Mouse (Mus musculus) cortical plate, adult 2 months (tissue): ENCODE measurements around the gene Wapl. TPM values are rescaled to one million over a fixed set of nuclear protein-coding genes. Genes with fewer than 3 reads are reported as not detected.
A peak's percentile ranks its signal among the peaks of the same experiment; 100 is the strongest.

ENCODE experiments used
- H3K27ac ChIP-seq: fragments of 200-500 bp; 2 replicates; pipeline ENCODE4 v1.5.1; 2012; ENCODE audit warnings: low read length, control low read depth, inconsistent platforms; ENCODE audit not compliant: insufficient read depth
- H3K4me1 ChIP-seq: fragments of 200-500 bp; 2 replicates; pipeline ENCODE4 v1.6.1; 2011; ENCODE audit warnings: low read length; ENCODE audit not compliant: control insufficient read depth, insufficient read depth
- H3K4me3 ChIP-seq: fragments of 200-500 bp; 2 replicates; pipeline ENCODE4 v1.5.1; 2011; ENCODE audit warnings: mild to moderate bottlenecking, low read length, control low read depth; ENCODE audit not compliant: insufficient read depth
- CTCF ChIP-seq: fragments of 200-500 bp; IDR thresholded peaks from 2 replicates; pipeline ENCODE4 v1.5.1; 2011; ENCODE audit warnings: mild to moderate bottlenecking, control low read depth, low read length; ENCODE audit not compliant: insufficient read depth; ENCODE audit errors: extremely low read depth
- POLR2A ChIP-seq: fragments of 200-500 bp; IDR thresholded peaks from 2 replicates; pipeline ENCODE4 v1.6.1; 2011; ENCODE audit warnings: mild to moderate bottlenecking, low read length, control low read depth; ENCODE audit not compliant: insufficient read depth; ENCODE audit errors: extremely low read depth
- polyA plus RNA-seq: library from polyadenylated mRNA; depleted of rRNA; stranded (reverse); fragments of >200 nt; gene quantifications from 2 replicates; pipeline ENCODE4 v1.2.3, GENCODE M21; 2012; rRNA removed

Gene Wapl
- 16.0 and 16.3 TPM in 2 replicates for polyA plus RNA-seq

DNA sequence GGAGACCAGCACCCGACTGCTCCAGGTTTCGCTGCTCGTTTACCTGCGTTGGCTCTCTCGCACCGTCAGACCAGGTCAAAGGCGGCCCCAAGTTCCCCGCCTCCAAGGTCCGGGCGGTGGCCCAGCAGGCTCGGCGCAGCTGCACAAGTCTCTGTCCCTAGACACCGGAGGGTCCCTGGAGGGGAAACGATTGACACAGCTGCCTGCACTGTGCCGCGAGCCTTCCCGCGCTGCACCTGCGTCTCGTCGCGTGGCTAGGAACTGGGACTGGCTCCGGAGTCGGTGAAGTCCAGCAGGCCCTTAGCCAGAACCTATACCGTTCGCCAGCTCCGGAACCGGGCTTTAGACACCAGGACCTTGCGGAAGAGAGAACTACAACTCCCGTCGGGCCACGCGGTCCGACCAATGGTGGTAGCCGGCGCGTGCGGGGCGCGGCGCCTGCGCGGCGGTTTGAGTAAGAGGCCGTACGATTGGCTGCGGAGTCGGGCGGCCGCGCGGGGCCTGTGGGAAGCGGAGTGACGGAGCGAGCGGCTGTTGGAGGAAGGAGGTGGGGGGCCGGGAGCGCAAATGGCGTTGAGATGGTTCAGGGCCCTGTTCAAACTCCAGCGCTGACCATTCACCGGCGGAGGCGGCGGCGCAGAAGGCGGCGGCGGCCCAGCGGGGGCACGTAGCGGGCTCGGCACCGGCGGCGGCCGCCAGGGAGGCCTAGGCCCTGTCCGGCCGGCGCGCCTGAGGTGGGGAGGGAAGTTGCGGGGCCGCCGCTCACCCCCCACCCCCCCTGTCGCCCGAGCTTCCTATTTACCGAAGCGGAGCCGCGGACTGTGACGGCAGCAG lies at the start of gene Wapl:
Gene Wapl (plus strand): TSS at position 534 of the 834 bp plus-strand sequence.
- TF ChIP-seq CTCF (no peak), POLR2A (peak; percentile 64)
- H3K27ac ChIP-seq = peak within 1 kb of the TSS; percentile 63; the same call in 1 of the 2 replicates
- peak within 1 kb of the TSS; percentile 74 for H3K4me3 ChIP-seq
- no peaks in the 10 kb centered on the region; the same call in 1 of the 2 replicates for H3K4me1 ChIP-seq

DNA sequence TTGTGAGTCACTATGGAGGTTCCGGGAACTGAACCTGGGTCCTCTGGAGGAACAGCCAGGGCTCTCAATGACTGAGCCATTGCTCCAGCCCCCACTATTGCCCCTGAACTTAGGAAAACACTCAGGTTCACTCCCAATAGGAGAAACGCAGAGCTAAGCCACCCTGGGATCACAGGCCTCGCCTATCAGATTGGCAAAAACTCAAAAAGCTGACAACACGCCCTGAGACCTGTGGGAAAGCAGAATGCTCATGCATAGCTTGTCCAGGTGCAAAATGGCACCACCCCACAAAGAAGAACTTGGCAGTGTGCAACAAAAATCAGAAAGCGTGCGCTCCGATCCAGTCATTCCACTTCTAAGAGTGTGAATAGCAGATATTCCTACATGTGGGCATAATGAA lies 46.9 kb upstream of the Wapl start:
- Histone ChIP-seq H3K4me3 (no peak overlapping the region), H3K27ac (no peak overlapping the region), H3K4me1 (no peaks in the 10 kb centered on the region)
- no peak for TF ChIP-seq CTCF
- no peak for TF ChIP-seq POLR2A

DNA sequence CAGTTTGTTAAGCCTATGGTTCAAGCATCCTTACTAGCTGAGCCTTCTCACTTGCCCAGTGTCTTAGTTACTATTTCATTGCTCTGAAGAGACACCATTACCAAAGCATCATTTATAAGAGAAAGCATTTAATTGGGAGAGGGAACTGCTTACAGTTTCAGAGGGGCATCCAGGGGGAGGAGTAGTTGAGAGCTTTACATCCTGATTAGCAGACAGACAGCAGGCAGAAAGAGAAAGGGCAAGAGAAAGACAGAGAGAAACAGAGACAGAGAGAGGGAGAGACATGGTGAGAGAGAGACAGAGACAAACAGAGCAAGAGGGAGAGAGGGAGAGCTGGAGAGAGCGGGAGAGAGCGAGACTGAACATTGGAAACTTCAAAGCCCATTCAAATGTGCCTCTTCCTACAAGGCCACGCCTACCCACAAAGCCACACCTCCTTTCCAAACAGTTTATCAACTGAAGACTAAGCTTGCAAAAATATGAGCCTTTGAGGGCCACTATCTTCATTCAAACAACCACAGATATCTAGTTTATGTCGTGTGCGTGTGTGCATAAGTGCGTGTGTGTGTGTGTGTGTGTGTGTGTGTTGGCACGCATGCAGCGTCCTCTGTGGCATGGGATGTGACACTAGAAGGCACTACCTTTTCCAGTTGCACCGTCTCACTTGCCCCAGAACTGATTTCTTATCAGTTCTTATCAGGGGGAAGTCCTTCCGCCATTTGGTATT lies 40.8 kb upstream of the Wapl start:
- no peak for TF ChIP-seq CTCF
- no peak for TF ChIP-seq POLR2A
- Histone ChIP-seq H3K4me3 (no peak overlapping the region), H3K4me1 (no peaks in the 10 kb centered on the region), H3K27ac (no peak overlapping the region)

DNA sequence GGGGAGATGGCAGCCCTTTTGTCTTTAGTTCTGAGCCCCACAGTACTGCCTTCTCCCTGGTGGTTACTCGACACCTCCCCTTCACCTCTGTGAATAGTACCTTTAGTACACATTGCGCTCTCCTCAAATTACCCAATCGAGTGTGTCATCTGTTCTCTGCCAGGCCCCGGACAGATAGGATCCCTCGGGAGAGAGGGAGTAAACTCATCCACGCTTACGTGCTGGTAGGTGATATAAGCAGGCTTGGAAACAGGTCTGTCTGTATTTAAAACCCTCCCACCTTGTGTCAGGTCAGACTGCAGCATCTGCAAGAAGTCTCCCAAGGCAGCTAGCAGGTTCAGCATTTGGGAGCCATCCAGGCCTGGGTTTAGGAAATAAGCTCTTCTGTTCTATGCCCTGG lies 38.5 kb upstream of the Wapl start:
- Histone ChIP-seq H3K4me1 (no peaks in the 10 kb centered on the region), H3K27ac (no peak overlapping the region), H3K4me3 (no peak overlapping the region)
- TF ChIP-seq CTCF (no peak), POLR2A (no peak)

DNA sequence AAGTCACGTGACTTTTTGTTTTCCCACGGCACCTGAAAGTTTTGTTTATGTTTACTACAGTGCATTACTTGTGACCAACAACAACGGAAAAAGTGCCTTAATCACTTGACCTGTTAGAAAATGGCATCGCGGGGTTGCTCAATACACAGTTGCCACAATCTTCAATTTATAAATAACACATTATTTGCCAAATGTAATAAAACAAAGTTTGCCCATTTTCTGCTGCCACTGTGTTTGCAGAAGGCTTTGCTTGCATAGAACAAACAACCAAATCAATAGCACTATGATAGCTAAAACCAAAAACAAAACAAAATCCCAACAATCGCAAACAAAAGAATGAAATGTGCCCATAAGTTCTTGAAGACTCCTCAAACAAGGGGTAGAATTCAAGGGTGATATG lies 38.0 kb upstream of the Wapl start:
- no peak overlapping the region for H3K27ac ChIP-seq
- TF ChIP-seq POLR2A (no peak), CTCF (no peak)
- H3K4me1 ChIP-seq = no peaks in the 10 kb centered on the region
- no peak overlapping the region for H3K4me3 ChIP-seq

DNA sequence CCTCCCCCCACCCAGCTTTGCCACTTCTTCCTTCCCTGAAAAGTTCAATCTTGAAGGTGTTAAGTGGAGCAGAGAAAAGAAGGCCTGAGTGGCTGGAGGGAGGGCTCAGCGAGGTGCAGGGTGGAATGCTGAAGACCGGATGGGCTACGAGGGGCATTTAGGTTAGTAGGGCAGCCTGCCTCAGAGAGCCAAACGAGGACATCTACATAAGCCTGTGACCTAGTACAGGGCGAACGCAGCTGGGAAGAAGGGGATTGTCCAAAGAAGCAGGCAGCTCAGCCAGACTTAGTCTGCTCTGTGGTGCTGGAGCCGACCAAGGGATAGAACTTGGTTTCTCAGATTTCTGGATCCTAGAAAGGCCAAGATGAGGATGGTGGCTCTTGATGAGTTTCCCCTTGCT lies 29.6 kb upstream of the Wapl start:
- TF ChIP-seq POLR2A (no peak), CTCF (no peak)
- Histone ChIP-seq H3K4me1 (no peaks in the 10 kb centered on the region), H3K27ac (no peak overlapping the region), H3K4me3 (no peak overlapping the region)

DNA sequence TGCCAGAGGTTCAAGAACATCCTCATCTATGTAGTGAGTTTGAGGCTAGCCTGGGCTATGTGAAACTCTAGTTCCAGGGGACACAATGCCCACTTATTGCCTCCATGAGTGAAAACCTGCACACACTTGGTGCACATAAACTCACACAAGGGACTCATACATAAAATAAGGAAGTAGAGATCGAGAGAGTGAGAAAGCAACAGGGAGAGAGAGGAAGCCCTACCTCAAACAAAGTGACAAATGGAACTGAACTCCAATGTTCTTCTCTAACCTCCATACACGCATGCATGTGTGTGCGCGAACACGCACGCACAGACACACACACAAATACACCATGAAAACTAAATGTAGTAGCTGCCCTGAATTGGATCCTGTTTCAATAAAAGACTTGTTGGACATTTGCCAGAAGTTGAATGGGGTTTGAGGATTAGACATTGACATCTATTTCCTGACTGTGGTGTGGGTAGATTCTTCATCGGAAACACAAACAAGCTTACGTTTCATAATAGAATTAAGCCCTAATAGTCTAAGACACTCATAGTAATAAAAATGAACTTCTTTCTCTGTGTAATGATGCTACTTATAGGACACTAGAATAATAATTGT lies 25.8 kb upstream of the Wapl start:
- TF ChIP-seq POLR2A (no peak), CTCF (no peak)
- Histone ChIP-seq H3K27ac (no peak overlapping the region), H3K4me1 (no peaks in the 10 kb centered on the region), H3K4me3 (no peak overlapping the region)

DNA sequence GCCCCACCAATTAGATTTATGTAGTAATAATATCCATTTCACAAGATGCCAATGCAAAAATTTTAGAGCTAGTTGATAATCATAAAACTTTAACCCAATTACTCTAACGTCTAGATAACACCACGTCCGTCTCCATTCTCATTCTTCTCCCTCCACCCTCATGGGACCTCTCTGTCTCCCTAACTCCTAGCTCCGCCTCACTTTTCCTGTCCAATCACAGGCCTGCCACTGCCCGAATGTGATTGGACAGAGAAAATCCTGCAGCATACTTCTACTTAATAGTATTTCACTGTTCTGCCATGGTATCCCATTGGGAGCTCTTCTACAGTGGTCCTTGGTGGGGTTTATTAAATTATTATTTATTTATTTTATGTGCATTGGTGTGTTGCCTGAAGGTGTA lies 16.6 kb upstream of the Wapl start:
- no peak for TF ChIP-seq POLR2A
- TF ChIP-seq CTCF = no peak
- Histone ChIP-seq H3K27ac (no peak overlapping the region), H3K4me1 (no peaks in the 10 kb centered on the region), H3K4me3 (no peak overlapping the region)

DNA sequence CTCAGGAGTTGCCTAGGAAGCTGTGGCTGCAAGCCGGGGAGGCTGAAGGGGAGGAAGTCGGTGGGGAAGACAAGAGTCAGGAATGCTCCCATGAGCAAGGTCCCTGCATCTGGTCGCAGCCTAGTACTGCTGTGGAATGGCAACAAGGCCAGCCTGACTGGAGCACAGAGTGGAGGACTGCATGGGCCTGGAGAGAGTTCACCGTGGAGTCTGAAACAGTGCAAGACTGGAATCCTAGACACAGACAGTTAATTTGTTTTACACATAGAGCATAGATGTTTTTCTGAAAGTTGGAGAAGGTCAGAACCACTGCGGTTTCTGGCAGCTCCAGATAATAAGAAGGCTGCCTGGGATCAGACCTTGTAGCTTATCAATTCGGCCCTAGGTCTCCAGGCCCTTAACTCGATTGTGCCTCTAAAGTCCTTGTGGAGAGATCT lies 13.4 kb upstream of the Wapl start:
- TF ChIP-seq POLR2A (no peak), CTCF (no peak)
- no peaks in the 10 kb centered on the region for H3K4me1 ChIP-seq
- no peak overlapping the region for H3K4me3 ChIP-seq
- no peak overlapping the region for H3K27ac ChIP-seq
